Mouse (Mus musculus) large intestine, adult 2 months (tissue): ENCODE data around the gene 1700016H13Rik. TPM values are rescaled to one million over a fixed set of nuclear protein-coding genes. Genes with fewer than 3 reads are reported as not detected.

Experiments
- DNase-seq: peaks from one replicate; pipeline ENCODE4 v3.0.0-alpha.2; 2012; ENCODE audit warnings: low read depth, low spot score
- WGBS: fragments of 180-500 bp; shearing (Covaris S2); methylation state at CpG from one replicate; pipeline ENCODE4 v1.1.7; 2018; 5-methylcytosine and 5-hydroxymethylcytosine counted together
- polyA plus RNA-seq: library from polyadenylated mRNA; depleted of rRNA; stranded (reverse); fragments of >200 nt; gene quantifications from 2 replicates; pipeline ENCODE4 v1.2.3, GENCODE M21; 2012

Gene 1700016H13Rik
- polyA plus RNA-seq, 1 experiment: 0.11 TPM

DNA sequence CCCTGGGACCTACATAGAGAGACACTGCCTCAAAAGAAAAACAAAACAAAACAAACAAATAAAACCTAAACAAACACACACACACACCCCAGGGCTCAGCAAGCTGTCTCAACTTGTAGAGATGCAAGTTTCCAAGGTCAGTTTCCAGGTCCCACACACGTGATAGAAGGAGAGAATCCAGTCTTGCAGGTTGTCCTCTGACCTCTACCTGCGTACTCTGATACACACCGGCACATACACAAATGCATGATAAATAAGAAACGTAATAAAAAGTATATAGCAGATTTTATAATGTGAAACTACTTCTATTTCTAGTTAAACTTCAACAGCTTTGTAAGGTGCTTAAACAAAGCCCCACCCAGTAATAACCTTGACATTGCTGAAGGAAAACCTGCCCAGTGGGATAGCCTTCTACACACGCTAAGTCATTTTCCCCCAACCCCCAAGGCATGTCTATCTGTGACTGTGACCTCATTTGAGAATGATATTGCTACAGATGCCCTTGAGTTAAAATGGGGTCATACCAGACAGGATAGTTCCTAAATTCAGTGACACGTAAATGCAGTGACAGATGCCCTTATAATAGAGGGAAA is 20.6 kb upstream of the 1700016H13Rik start:
- no peak for DNase-seq
- WGBS: 35% methylated on average over 6 of the region's 6 CpGs

- no peak for DNase-seq
- 71% methylated on average over 6 of the region's 6 CpGs for WGBS
Observed at GRCm38 (mm10) chr5:103674482-103674881, 18.7 kb upstream of the 1700016H13Rik start.

- DNase-seq: no peak
- WGBS: 62% methylated on average over 4 of the region's 4 CpGs
Observed at GRCm38 (mm10) chr5:103673611-103674010, 17.8 kb upstream of the 1700016H13Rik start.

- 38% methylated on average over 3 of the region's 3 CpGs for WGBS
- DNase-seq: no peak
Observed at GRCm38 (mm10) chr5:103671858-103672257, 16.0 kb upstream of the 1700016H13Rik start.

DNA sequence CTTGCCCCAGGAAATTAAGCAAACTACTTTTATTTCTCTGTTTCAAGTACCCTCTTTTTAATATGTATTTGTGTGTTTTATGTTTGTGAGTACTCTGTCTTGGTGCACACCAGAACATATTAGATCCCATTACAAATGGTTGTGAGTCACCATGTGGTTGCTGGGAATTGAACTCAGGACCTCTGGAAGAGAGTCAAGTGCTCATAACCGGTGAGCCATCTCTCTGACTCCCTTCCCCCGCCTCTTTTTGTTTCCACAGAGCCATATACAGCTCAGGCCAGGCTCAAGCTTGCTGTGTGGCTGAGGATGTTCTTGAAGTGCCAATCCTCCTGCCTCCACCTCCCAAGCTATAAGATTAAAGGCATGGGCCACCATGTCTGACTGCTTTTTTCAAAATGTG is 10.1 kb upstream of the 1700016H13Rik start:
- 59% methylated on average over 2 of the region's 2 CpGs for WGBS
- no peak for DNase-seq

- WGBS: 91% methylated on average over 9 of the region's 9 CpGs
- DNase-seq: no peak
Observed at GRCm38 (mm10) chr5:103664932-103665331, 9.1 kb upstream of the 1700016H13Rik start.

GRCm38 (mm10) chr5:103659571-103659970 is 3.8 kb upstream of the 1700016H13Rik start:
- WGBS: 15% methylated on average over 3 of the region's 3 CpGs
- DNase-seq: no peak

- no peak for DNase-seq
- 69% methylated on average over 5 of the region's 5 CpGs for WGBS
Observed at GRCm38 (mm10) chr5:103658921-103659320, 3.1 kb upstream of the 1700016H13Rik start.

GRCm38 (mm10) chr5:103654780-103655179 is 1.0 kb downstream of the 1700016H13Rik start:
- 28% methylated on average over 4 of the region's 4 CpGs for WGBS
- DNase-seq: no peak

DNA sequence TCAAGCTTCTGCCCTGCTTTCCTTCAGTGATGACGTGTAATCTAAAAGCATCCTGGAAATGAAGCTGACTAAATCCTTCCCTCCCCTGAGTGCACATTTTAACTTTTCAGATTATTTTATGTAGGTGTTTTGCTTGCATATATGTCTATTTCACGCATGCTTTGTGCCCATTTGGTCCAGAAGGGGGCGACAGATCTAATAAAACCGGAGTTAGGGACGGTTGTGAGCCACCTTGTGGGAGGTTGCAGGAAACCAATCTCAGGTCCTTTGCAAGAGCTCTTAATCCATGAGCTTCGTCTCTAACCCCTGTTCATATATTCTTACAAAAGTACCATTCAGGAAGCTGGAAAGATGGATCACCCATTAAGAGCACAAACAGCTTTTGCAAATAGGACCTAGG is 1.6 kb downstream of the 1700016H13Rik start:
- DNase-seq: no peak
- WGBS: 56% methylated on average over 6 of the region's 6 CpGs

- DNase-seq: no peak
- 90% methylated on average over 3 of the region's 3 CpGs for WGBS
Observed at GRCm38 (mm10) chr5:103647320-103647719, 8.5 kb downstream of the 1700016H13Rik start.

- 98% methylated on average over 1 of the region's 1 CpGs for WGBS
- DNase-seq: no peak
Observed at GRCm38 (mm10) chr5:103644167-103644566, 11.6 kb downstream of the 1700016H13Rik start.

- DNase-seq: no peak
- 88% methylated on average over 2 of the region's 2 CpGs for WGBS
Observed at GRCm38 (mm10) chr5:103637162-103637561, 18.6 kb downstream of the 1700016H13Rik start.

DNA sequence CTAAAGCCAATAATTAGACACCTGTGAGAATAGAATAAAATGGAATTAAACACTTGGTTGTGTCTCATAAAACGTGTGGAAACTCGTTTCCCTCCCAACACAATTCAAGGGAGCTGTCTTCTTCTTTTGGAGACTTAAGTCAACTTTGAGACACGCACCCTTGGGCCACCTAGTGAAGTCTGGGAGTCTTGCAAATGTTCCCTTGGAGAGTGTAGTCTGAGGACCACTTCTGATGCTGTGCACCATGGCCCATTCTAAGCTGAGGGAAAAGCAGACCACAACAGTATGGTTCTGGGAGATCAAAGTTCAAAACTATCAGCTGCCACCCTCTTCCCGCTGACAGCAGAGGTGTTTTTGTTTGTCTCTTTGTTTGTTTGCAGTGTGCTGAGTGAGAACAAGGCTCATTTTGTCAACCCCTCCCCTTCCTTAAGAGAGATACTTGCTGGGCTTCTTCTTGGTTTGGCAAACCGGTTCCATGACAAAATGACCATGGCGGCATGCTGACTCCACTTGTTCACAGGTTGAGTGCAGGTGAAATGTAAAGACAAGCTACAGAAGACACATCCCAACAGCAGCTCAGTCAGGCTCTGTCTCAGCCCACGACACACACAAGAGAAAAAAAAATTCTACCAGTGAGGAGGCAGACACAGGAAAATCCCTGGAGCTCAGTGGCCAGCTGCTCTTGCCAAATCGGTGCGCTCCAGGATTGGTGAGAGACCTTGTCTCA is 25.8 kb downstream of the 1700016H13Rik start:
- WGBS: 62% methylated on average over 9 of the region's 9 CpGs
- DNase-seq: no peak

GRCm38 (mm10) chr5:103629111-103629764 is 26.6 kb downstream of the 1700016H13Rik start, which contains the start of gene Slc10a6:
TSS of gene Slc10a6 (minus strand) at chr5:103629403.
- DNase-seq: no peak
- 49% methylated on average over 17 of the region's 17 CpGs for WGBS

DNA sequence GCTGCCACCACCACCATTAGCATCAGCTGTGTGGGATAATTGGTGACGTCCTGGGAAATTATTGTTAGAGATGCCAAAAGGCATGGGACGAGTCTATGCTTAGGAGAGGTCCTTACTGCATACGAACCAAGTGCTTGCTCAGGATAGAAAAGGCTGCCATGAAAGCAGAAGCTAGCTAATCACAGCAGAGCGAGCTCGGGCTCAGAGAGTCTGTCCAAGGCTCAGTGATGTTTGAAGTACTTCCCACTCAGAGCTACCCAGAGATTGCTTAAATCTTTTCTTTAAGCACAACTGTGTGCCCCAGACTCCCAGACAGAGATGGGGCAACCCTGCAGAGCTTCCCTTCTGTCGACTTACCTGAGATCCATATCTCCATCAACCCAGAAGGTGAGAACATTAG is 27.3 kb downstream of the 1700016H13Rik start:
- DNase-seq: no peak
- WGBS: 82% methylated on average over 6 of the region's 6 CpGs

GRCm38 (mm10) chr5:103624831-103625230 is 31.0 kb downstream of the 1700016H13Rik start:
- WGBS: 47% methylated on average over 5 of the region's 5 CpGs

DNA sequence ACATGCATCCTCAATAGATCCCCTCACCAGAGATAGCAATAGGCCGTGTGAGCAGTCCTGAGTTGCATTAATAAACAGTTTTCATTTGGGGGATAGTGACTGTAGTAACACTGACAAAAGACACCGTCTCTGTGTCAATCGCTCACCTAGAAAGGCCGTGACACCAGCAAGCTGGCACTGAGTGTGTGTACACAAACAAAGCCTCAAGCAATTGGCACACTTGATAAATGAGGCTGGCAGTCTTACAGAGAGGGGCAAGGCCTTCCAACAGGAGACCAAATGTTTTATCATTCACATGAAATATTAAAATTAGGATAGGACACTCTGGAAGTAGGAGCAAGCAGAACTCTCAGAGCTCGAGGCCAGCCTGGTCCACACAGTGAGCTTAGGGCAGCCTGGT is 33.5 kb downstream of the 1700016H13Rik start:
- no peak for DNase-seq
- WGBS: 69% methylated on average over 5 of the region's 5 CpGs

More at GRCm38 (mm10) chr5:103624831-103625230, 31.0 kb downstream of the 1700016H13Rik start:
- no peak for DNase-seq

DNA sequence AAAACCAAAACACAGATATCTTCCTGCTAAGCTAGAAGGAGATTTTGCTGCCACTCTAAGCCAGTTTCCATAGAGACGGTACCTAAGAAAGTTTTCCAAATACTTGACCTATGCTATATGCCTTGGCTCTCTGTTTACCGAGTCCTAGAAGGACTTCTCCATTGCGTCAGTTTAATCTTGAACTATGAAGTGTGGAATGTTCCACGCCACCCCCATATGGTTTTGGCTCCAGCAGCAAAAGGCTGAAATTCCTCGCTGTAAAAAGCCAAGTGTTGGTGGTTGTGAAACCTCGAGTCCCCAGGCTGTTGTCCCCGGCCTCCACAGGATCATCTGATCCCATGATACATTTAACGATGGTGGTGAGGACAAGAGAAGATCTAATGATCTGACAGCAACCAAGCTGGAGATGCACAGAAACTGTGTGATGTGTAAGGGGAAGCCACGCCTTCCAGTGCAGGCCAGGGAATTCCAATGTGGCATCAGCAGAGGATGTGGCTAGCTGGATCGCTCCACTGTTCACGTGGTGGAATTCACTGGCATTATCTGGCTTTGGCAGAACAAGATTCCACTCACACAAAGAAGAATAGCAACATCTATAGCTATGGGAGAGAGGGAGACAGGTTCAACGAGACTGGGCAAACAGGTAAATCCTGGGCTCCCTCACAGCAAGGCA is 35.4 kb downstream of the 1700016H13Rik start:
- DNase-seq: no peak
- WGBS: 64% methylated on average over 12 of the region's 12 CpGs

- 79% methylated on average over 9 of the region's 9 CpGs for WGBS
- no peak for DNase-seq
Observed at GRCm38 (mm10) chr5:103617191-103617590, 38.6 kb downstream of the 1700016H13Rik start.
